Mouse (Mus musculus): ENCODE results near the gene Zfy1.

DNA sequence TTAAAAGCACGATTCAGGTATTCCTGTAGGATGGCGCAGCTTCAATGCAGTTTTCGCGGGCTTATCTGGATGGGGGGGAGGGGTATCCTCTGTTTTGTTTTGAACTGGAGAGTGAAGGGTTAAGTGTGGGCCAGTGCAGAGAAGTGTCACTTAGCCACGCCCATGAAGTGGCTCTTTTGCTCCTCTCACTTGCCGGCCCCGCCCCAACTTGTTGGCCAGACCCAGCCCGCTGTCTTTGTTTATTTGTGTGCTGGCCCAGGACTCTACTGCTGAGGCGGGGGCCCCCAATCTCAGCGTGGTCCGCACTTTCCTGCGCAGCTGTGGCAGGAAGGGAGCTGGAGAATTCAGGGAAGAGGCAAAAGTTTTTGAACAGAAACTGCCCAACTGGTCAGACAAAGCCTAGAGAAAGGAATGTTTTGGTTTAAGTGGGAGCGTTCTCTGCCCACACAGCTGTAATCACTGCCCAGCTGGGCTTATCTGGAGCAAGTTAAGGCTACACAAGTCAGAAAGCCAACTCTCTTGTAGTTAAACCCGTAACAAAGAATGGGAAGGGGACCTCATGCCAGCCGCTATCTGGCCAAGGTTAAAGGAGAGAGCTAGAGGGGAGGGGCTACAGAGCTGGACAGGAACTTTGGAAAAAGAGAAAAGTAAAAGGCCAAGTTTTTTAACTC, 11.9 kb upstream of the Zfy1 start:
- TF ChIP-seq EP300 (IDR thresholded peaks at IDR 0.05; ENCODE audit: low read depth in 1 of 2, low read length in 2 of 2), result no peak
- no peak for TF ChIP-seq POLR2AphosphoS2 (IDR thresholded peaks at IDR 0.05; ENCODE audit: low read length)
- no peak for TF ChIP-seq CTCF (IDR thresholded peaks at IDR 0.05 in 2 of 3, conservative IDR thresholded peaks at IDR 0.05 in 1 of 3; ENCODE audit: control insufficient read depth in 1 of 3, insufficient read depth in 1 of 3, low read depth in 2 of 3, low read length in 3 of 3, poor library complexity in 1 of 3, severe bottlenecking in 1 of 3)
- TF ChIP-seq USF1 (IDR thresholded peaks at IDR 0.05; ENCODE audit: low read depth, low read length), result no peak
- TF ChIP-seq MXI1 (IDR thresholded peaks at IDR 0.05; ENCODE audit: low read depth, low read length), result no peak

Measured in MEL (cell line).